Mouse (Mus musculus) thymus, adult 2 months (tissue): ENCODE data around the gene P3h4.

Source experiments
- CTCF ChIP-seq: fragments of 200-500 bp; IDR thresholded peaks from 2 replicates; pipeline ENCODE4 v1.5.1; 2012; ENCODE audit warnings: mild to moderate bottlenecking, control low read depth, low read length, moderate library complexity, borderline replicate concordance; ENCODE audit not compliant: control insufficient read depth, poor library complexity, insufficient read depth; ENCODE audit errors: extremely low read depth
- POLR2A ChIP-seq: fragments of 200-500 bp; IDR thresholded peaks from 2 replicates; pipeline ENCODE4 v1.6.1; 2012; ENCODE audit warnings: mild to moderate bottlenecking, low read length, control low read depth, moderate library complexity; ENCODE audit not compliant: control insufficient read depth, poor library complexity, insufficient read depth; ENCODE audit errors: extremely low read depth

- TF ChIP-seq CTCF (no peak), POLR2A (no peak)
These were observed 32.0 kb downstream of the P3h4 start for GRCm38 (mm10) chr11:100382682-100383081.
